ENCODE assay signal across 8 mouse cellular contexts in genomic region chr8:4323917-4324316, GRCm38 (mm10). TPM values are rescaled to one million over a fixed set of nuclear protein-coding genes. Genes with fewer than 3 reads are reported as not detected.
DNase-seq lines count a peak whose midpoint lies in the region; ATAC-seq and TF ChIP-seq lines count a peak whose summit lies in the region.

No protein-coding gene starts in this region.

- intact Hi-C loops in heart, postnatal 25 days (cut with DNase I): loop anchor here (2.0 to 10.0 kb wide), 4 partner anchors 47 to 159 kb away; partner anchors contain the start of genes Evi5l and Timm44

- no peak for TF ChIP-seq CTCF in G1E (IDR thresholded peaks at IDR 0.05; ENCODE audit: low read depth, low read length)

- H3K4me2 ChIP-seq in heart, embryonic 12.5 days: peak overlapping the region; percentile 91
- H3K4me2 ChIP-seq in hindbrain, embryonic 11.5 days (replicated peaks; ENCODE audit: low read depth, low read length): peak overlapping the region; percentile 67
- peak overlapping the region; percentile 93 for H3K4me2 ChIP-seq in midbrain, embryonic 11.5 days

- ATAC-seq in heart, embryonic 12.5 days (ENCODE audit: insufficient number of reproducible peaks, low FRiP score): no peak
- ATAC-seq in G1E (ENCODE audit: extremely low read depth, insufficient number of reproducible peaks, low FRiP score, poor library complexity, severe bottlenecking): no peak
- no peak for ATAC-seq in hindbrain, embryonic 11.5 days (ENCODE audit: low FRiP score)
- no peak for ATAC-seq in midbrain, embryonic 11.5 days (ENCODE audit: low FRiP score)

- H3K4me3 ChIP-seq in heart, embryonic 12.5 days: peak overlapping the region; percentile 84
- peak overlapping the region; percentile 86 for H3K4me3 ChIP-seq in G1E (ENCODE audit: low read depth, low read length)
- H3K4me3 ChIP-seq in hindbrain, embryonic 11.5 days (ENCODE audit: low read depth, low read length): peak overlapping the region; percentile 85
- peak overlapping the region; percentile 98 for H3K4me3 ChIP-seq in midbrain, embryonic 11.5 days (ENCODE audit: low read depth, low read length)

- H3K4me1 ChIP-seq in heart, embryonic 12.5 days (replicated peaks): peaks cover 49% of the 10 kb centered on the region
- H3K4me1 ChIP-seq in G1E (ENCODE audit: insufficient read depth, low read depth, low read length): peaks cover 75% of the 10 kb centered on the region
- H3K4me1 ChIP-seq in hindbrain, embryonic 11.5 days (replicated peaks; ENCODE audit: control insufficient read depth, insufficient read depth, low read length): no peaks in the 10 kb centered on the region
- peaks cover 17% of the 10 kb centered on the region for H3K4me1 ChIP-seq in midbrain, embryonic 11.5 days (ENCODE audit: control insufficient read depth, insufficient read depth, low read length)

- no peak for DNase-seq in heart, postnatal 25 days (ENCODE audit: low spot score)
- DNase-seq in G1E (ENCODE audit: low spot score): no peak
- DNase-seq in hindbrain, embryonic 11.5 days (ENCODE audit: low spot score): peak; percentile 29
- peak; percentile 87 for DNase-seq in midbrain, embryonic 11.5 days (ENCODE audit: low spot score, missing footprints)
- no peak for DNase-seq in adrenal gland, adult 2 months
- DNase-seq in gastrocnemius, adult 8-10 months (ENCODE audit: low spot score in 2 of 2): no peak
- no peak for DNase-seq in frontal cortex, postnatal 36 days (ENCODE audit: low spot score in 2 of 2)

- H3K27ac ChIP-seq in heart, embryonic 12.5 days (ENCODE audit: poor library complexity, severe bottlenecking): no peak overlapping the region
- no peak overlapping the region for H3K27ac ChIP-seq in hindbrain, embryonic 11.5 days (ENCODE audit: low read depth, low read length)
- H3K27ac ChIP-seq in midbrain, embryonic 11.5 days (ENCODE audit: low read depth, low read length): no peak overlapping the region

- H3K36me3 ChIP-seq in heart, embryonic 12.5 days: peaks cover 44% of the 10 kb centered on the region
- peaks cover 66% of the 10 kb centered on the region for H3K36me3 ChIP-seq in G1E (replicated peaks)
- H3K36me3 ChIP-seq in hindbrain, embryonic 11.5 days (ENCODE audit: control insufficient read depth, insufficient read depth, low read length): peaks cover 6% of the 10 kb centered on the region; the same call in 1 of the 2 replicates
- peaks cover 7% of the 10 kb centered on the region; the same call in 1 of the 2 replicates for H3K36me3 ChIP-seq in midbrain, embryonic 11.5 days (ENCODE audit: control insufficient read depth, insufficient read depth, low read length)

- under 1% methylated on average over 6 of the region's 6 CpGs for WGBS in heart, embryonic 12.5 days
- 4% methylated on average over 6 of the region's 6 CpGs for WGBS in hindbrain, embryonic 11.5 days
- WGBS in midbrain, embryonic 11.5 days: 7% methylated on average over 6 of the region's 6 CpGs

- H3K9me3 ChIP-seq in heart, embryonic 12.5 days (replicated peaks): no peaks in the 10 kb centered on the region
- no peaks in the 10 kb centered on the region for H3K9me3 ChIP-seq in G1E (replicated peaks)
- no peaks in the 10 kb centered on the region for H3K9me3 ChIP-seq in hindbrain, embryonic 11.5 days (ENCODE audit: control insufficient read depth, low read length)
- no peaks in the 10 kb centered on the region for H3K9me3 ChIP-seq in midbrain, embryonic 11.5 days (ENCODE audit: control insufficient read depth, low read length)

- no peaks in the 10 kb centered on the region for H3K27me3 ChIP-seq in heart, embryonic 12.5 days (replicated peaks)
- no peaks in the 10 kb centered on the region for H3K27me3 ChIP-seq in G1E (ENCODE audit: insufficient read depth, low read length)
- no peaks in the 10 kb centered on the region for H3K27me3 ChIP-seq in hindbrain, embryonic 11.5 days (ENCODE audit: control insufficient read depth, insufficient read depth, low read length)
- H3K27me3 ChIP-seq in midbrain, embryonic 11.5 days (ENCODE audit: control insufficient read depth, insufficient read depth, low read length): no peaks in the 10 kb centered on the region

- H3K9ac ChIP-seq in heart, embryonic 12.5 days: peak overlapping the region; percentile 97
- H3K9ac ChIP-seq in hindbrain, embryonic 11.5 days (ENCODE audit: low read depth, low read length): peak overlapping the region; percentile 93
- H3K9ac ChIP-seq in midbrain, embryonic 11.5 days (ENCODE audit: low read length): peak overlapping the region; percentile 98

RNA-seq across cellular contexts. Expression of gene Ccl25, which starts 1.1 kb away (rescaled TPM):
- 12.2 and 14.0 TPM in 2 replicates for polyA plus RNA-seq in heart, embryonic 12.5 days (2016; fragmentation: Nextera tagmentation; extraction: Ambion mirVana)
- 1 to 10 TPM; 3.5 to 4.4 TPM for total RNA-seq in heart, postnatal 25 days (2021)
- total RNA-seq in G1E (2014; fragmentation: Nextera tagmentation) (64.9 and 69.3 TPM in 2 replicates), G1E (2017) (16.0 and 18.1 TPM in 2 replicates)
- polyA plus RNA-seq in G1E (2012): 1.1 and 1.9 TPM in 2 replicates
- polyA plus RNA-seq in hindbrain, embryonic 11.5 days (2014; fragmentation: Nextera tagmentation; extraction: Ambion mirVana): 19.4 and 21.9 TPM in 2 replicates
- polyA plus RNA-seq in midbrain, embryonic 11.5 days (2014; fragmentation: Nextera tagmentation; extraction: Ambion mirVana): 15.7 and 17.8 TPM in 2 replicates
- 10 to 100 TPM; 16.0 to 18.6 TPM for total RNA-seq in adrenal gland, adult 2 months (2021)
- 0.86 and 1.6 TPM in 2 replicates for polyA plus RNA-seq in adrenal gland, adult 2 months (2012; rRNA removed)
- 10 to 100 TPM in 2 of 4 experiments, 1 to 10 TPM in 2; 6.1 to 12.3 (median 10.1) TPM for total RNA-seq in gastrocnemius, adult 8-10 months (2022)

RNA-seq across cellular contexts. Expression of gene Elavl1, which starts 1.3 kb away (rescaled TPM):
- polyA plus RNA-seq in heart, embryonic 12.5 days (2016; fragmentation: Nextera tagmentation; extraction: Ambion mirVana): 211 and 217 TPM in 2 replicates
- 10 to 100 TPM; 58.2 to 64.1 TPM for total RNA-seq in heart, postnatal 25 days (2021)
- total RNA-seq in G1E (2014; fragmentation: Nextera tagmentation) (162 and 168 TPM in 2 replicates), G1E (2017) (92.5 and 98.1 TPM in 2 replicates)
- 110 and 125 TPM in 2 replicates for polyA plus RNA-seq in G1E (2012)
- polyA plus RNA-seq in hindbrain, embryonic 11.5 days (2014; fragmentation: Nextera tagmentation; extraction: Ambion mirVana): 313 and 314 TPM in 2 replicates
- 366 and 369 TPM in 2 replicates for polyA plus RNA-seq in midbrain, embryonic 11.5 days (2014; fragmentation: Nextera tagmentation; extraction: Ambion mirVana)
- total RNA-seq in adrenal gland, adult 2 months (2021): 100 to 1,000 TPM in 1 of 2 experiments, 10 to 100 TPM in 1; 86.8 to 113 TPM
- polyA plus RNA-seq in adrenal gland, adult 2 months (2012; rRNA removed): 25.8 and 26.2 TPM in 2 replicates
- 10 to 100 TPM; 39.7 to 49.1 (median 44.2) TPM for total RNA-seq in gastrocnemius, adult 8-10 months (2022)

RNA-seq across cellular contexts. Expression of gene Timm44, which starts 48.2 kb away (rescaled TPM):
- polyA plus RNA-seq in heart, embryonic 12.5 days (2016; fragmentation: Nextera tagmentation; extraction: Ambion mirVana): 59.0 and 66.8 TPM in 2 replicates
- 100 to 1,000 TPM; 117 TPM for total RNA-seq in heart, postnatal 25 days (2021)
- total RNA-seq in G1E (2014; fragmentation: Nextera tagmentation) (81.8 and 94.6 TPM in 2 replicates), G1E (2017) (113 and 123 TPM in 2 replicates)
- polyA plus RNA-seq in G1E (2012): 65.3 and 81.1 TPM in 2 replicates
- polyA plus RNA-seq in hindbrain, embryonic 11.5 days (2014; fragmentation: Nextera tagmentation; extraction: Ambion mirVana): 59.6 and 59.7 TPM in 2 replicates
- polyA plus RNA-seq in midbrain, embryonic 11.5 days (2014; fragmentation: Nextera tagmentation; extraction: Ambion mirVana): 67.4 and 70.7 TPM in 2 replicates
- 10 to 100 TPM; 85.8 to 98.6 TPM for total RNA-seq in adrenal gland, adult 2 months (2021)
- 69.2 and 76.8 TPM in 2 replicates for polyA plus RNA-seq in adrenal gland, adult 2 months (2012; rRNA removed)
- 10 to 100 TPM; 53.9 to 58.7 (median 54.8) TPM for total RNA-seq in gastrocnemius, adult 8-10 months (2022)

Comparison
In these comparisons a context has a peak if more than half of its experiments do, and no peak if none do; other contexts are left out.
1. DNase-seq: peak in hindbrain, embryonic 11.5 days (single experiment) and midbrain, embryonic 11.5 days (single experiment); none in heart, postnatal 25 days (single experiment), G1E (single experiment), adrenal gland, adult 2 months (single experiment), gastrocnemius, adult 8-10 months (0 of 2) and frontal cortex, postnatal 36 days (0 of 2).
2. Peak in every context shown above with its lines, with median percentiles within 50 percentile points of each other: H3K4me2 ChIP-seq, H3K4me3 ChIP-seq and H3K9ac ChIP-seq.